Mouse (Mus musculus): ENCODE measurements around the gene Lck. TPM values are rescaled to one million over a fixed set of nuclear protein-coding genes. Genes with fewer than 3 reads are reported as not detected.
"Not testable (repeated sequence)": the region's sequence is repeated elsewhere in the genome, so short reads cannot be mapped to it uniquely, and the experiment has no call there.

Gene Lck
- polyA plus RNA-seq, 1 experiment from 2014 or later, result 7.6 TPM

GRCm38 (mm10) chr4:129563718-129564117 lies 9.7 kb downstream of the Lck start:
- Histone ChIP-seq H3K4me1 (no peaks in the 10 kb centered on the region), H3K4me2 (no peak overlapping the region), H3K9me3 (replicated peaks) (no peaks in the 10 kb centered on the region), H3K36me3 (ENCODE audit: poor library complexity, severe bottlenecking) (no peaks in the 10 kb centered on the region), H3K9ac (no peak overlapping the region), H3K4me3 (no peak overlapping the region), H3K27me3 (no peaks in the 10 kb centered on the region), H3K27ac (no peak overlapping the region)
- no peak for ATAC-seq
- 86% methylated on average over 8 of the region's 8 CpGs for WGBS

GRCm38 (mm10) chr4:129561184-129561583 lies 12.3 kb downstream of the Lck start:
- Histone ChIP-seq H3K4me2 (no peak overlapping the region), H3K4me3 (no peak overlapping the region), H3K4me1 (peaks cover 4% of the 10 kb centered on the region; the same call in 1 of the 2 replicates), H3K9me3 (replicated peaks) (no peaks in the 10 kb centered on the region), H3K27me3 (no peaks in the 10 kb centered on the region), H3K9ac (no peak overlapping the region), H3K36me3 (ENCODE audit: poor library complexity, severe bottlenecking) (no peaks in the 10 kb centered on the region), H3K27ac (no peak overlapping the region)
- WGBS, result 93% methylated on average over 5 of the region's 5 CpGs
- ATAC-seq, result no peak

- Histone ChIP-seq H3K9ac (no peak overlapping the region), H3K36me3 (ENCODE audit: poor library complexity, severe bottlenecking) (no peaks in the 10 kb centered on the region), H3K27ac (no peak overlapping the region), H3K4me2 (no peak overlapping the region), H3K9me3 (replicated peaks) (no peaks in the 10 kb centered on the region), H3K4me3 (no peak overlapping the region), H3K27me3 (no peaks in the 10 kb centered on the region), H3K4me1 (peaks cover 12% of the 10 kb centered on the region; the same call in 1 of the 2 replicates)
- 90% methylated on average over 12 of the region's 12 CpGs for WGBS
- ATAC-seq, result no peak
Observed at GRCm38 (mm10) chr4:129558321-129558955, 15.0 kb downstream of the Lck start.

GRCm38 (mm10) chr4:129557256-129557808 lies 16.1 kb downstream of the Lck start:
- no peak for ATAC-seq
- no peaks in the 10 kb centered on the region for H3K36me3 ChIP-seq (ENCODE audit: poor library complexity, severe bottlenecking)
- no peak overlapping the region for H3K27ac ChIP-seq
- no peak overlapping the region for H3K4me3 ChIP-seq
- 89% methylated on average over 9 of the region's 9 CpGs for WGBS
- H3K9me3 ChIP-seq (replicated peaks), result no peaks in the 10 kb centered on the region
- H3K9ac ChIP-seq, result no peak overlapping the region
- peak overlapping the region; percentile 81 for H3K4me2 ChIP-seq
- H3K4me1 ChIP-seq, result peaks cover 12% of the 10 kb centered on the region; the same call in 1 of the 2 replicates
- no peaks in the 10 kb centered on the region for H3K27me3 ChIP-seq

GRCm38 (mm10) chr4:129556532-129557223 lies 16.8 kb downstream of the Lck start:
- Histone ChIP-seq H3K9ac (peak overlapping the region; percentile 65), H3K36me3 (ENCODE audit: poor library complexity, severe bottlenecking) (no peaks in the 10 kb centered on the region), H3K4me3 (peak overlapping the region; percentile 47), H3K27ac (no peak overlapping the region), H3K27me3 (no peaks in the 10 kb centered on the region), H3K9me3 (replicated peaks) (no peaks in the 10 kb centered on the region), H3K4me2 (peak overlapping the region; percentile 81), H3K4me1 (peaks cover 12% of the 10 kb centered on the region; the same call in 1 of the 2 replicates)
- ATAC-seq, result peak; percentile 89
- WGBS, result 8% methylated on average over 33 of the region's 33 CpGs

- under 1% methylated on average over 24 of the region's 24 CpGs for whole genome bisulfite sequencing
- H3K9ac ChIP-seq, result peak overlapping the region; percentile 65
- no peak overlapping the region for H3K27ac ChIP-seq
- H3K4me3 ChIP-seq, result peak overlapping the region; percentile 47
- H3K4me2 ChIP-seq, result peak overlapping the region; percentile 81
- H3K9me3 ChIP-seq (replicated peaks), result no peaks in the 10 kb centered on the region
- ATAC-seq, result peak; percentile 64
- peaks cover 12% of the 10 kb centered on the region; the same call in 1 of the 2 replicates for H3K4me1 ChIP-seq
- H3K36me3 ChIP-seq (ENCODE audit: poor library complexity, severe bottlenecking), result no peaks in the 10 kb centered on the region
- no peaks in the 10 kb centered on the region for H3K27me3 ChIP-seq
Observed at GRCm38 (mm10) chr4:129555862-129556531, 17.4 kb downstream of the Lck start.

- peak overlapping the region; percentile 47 for H3K4me3 ChIP-seq
- H3K36me3 ChIP-seq (ENCODE audit: poor library complexity, severe bottlenecking), result no peaks in the 10 kb centered on the region
- peaks cover 12% of the 10 kb centered on the region; the same call in 1 of the 2 replicates for H3K4me1 ChIP-seq
- peak; percentile 31; the same call in 1 of the 2 replicates for ATAC-seq
- H3K9me3 ChIP-seq (replicated peaks), result no peaks in the 10 kb centered on the region
- H3K4me2 ChIP-seq, result peak overlapping the region; percentile 81
- no peaks in the 10 kb centered on the region for H3K27me3 ChIP-seq
- peak overlapping the region; percentile 65 for H3K9ac ChIP-seq
- 2% methylated on average over 16 of the region's 16 CpGs for WGBS
- H3K27ac ChIP-seq, result no peak overlapping the region
Observed at GRCm38 (mm10) chr4:129555421-129555861, 18.0 kb downstream of the Lck start.

GRCm38 (mm10) chr4:129554512-129554911 lies 18.9 kb downstream of the Lck start:
- not testable (repeated sequence) for ATAC-seq; H3K4me2 ChIP-seq; H3K27ac ChIP-seq; H3K9me3 ChIP-seq (replicated peaks); H3K27me3 ChIP-seq; H3K4me3 ChIP-seq; H3K9ac ChIP-seq; H3K36me3 ChIP-seq (ENCODE audit: poor library complexity, severe bottlenecking)
- 82% methylated on average over 6 of the region's 6 CpGs for WGBS
- peaks cover 12% of the 10 kb centered on the region; the same call in 1 of the 2 replicates for H3K4me1 ChIP-seq

GRCm38 (mm10) chr4:129550295-129550694 lies 23.1 kb downstream of the Lck start:
- ATAC-seq, result no peak
- Histone ChIP-seq H3K9ac (no peak overlapping the region), H3K27ac (no peak overlapping the region), H3K27me3 (no peaks in the 10 kb centered on the region), H3K4me3 (no peak overlapping the region), H3K4me2 (no peak overlapping the region), H3K4me1 (no peaks in the 10 kb centered on the region), H3K9me3 (replicated peaks) (no peaks in the 10 kb centered on the region), H3K36me3 (ENCODE audit: poor library complexity, severe bottlenecking) (no peaks in the 10 kb centered on the region)
- 67% methylated on average over 1 of the region's 1 CpGs for WGBS

GRCm38 (mm10) chr4:129549306-129549705 lies 24.1 kb downstream of the Lck start:
- ATAC-seq, result no peak
- no peaks in the 10 kb centered on the region for H3K4me1 ChIP-seq
- H3K9me3 ChIP-seq (replicated peaks), result no peaks in the 10 kb centered on the region
- H3K27ac ChIP-seq, result no peak overlapping the region
- H3K27me3 ChIP-seq, result no peaks in the 10 kb centered on the region
- no peak overlapping the region for H3K4me2 ChIP-seq
- H3K4me3 ChIP-seq, result no peak overlapping the region
- WGBS, result 89% methylated on average over 2 of the region's 2 CpGs
- no peaks in the 10 kb centered on the region for H3K36me3 ChIP-seq (ENCODE audit: poor library complexity, severe bottlenecking)
- H3K9ac ChIP-seq, result no peak overlapping the region

GRCm38 (mm10) chr4:129547631-129548030 lies 25.8 kb downstream of the Lck start:
- not testable (repeated sequence) for H3K9me3 ChIP-seq (replicated peaks); H3K4me1 ChIP-seq; H3K9ac ChIP-seq; H3K36me3 ChIP-seq (ENCODE audit: poor library complexity, severe bottlenecking); H3K4me3 ChIP-seq; H3K4me2 ChIP-seq; ATAC-seq; H3K27ac ChIP-seq; H3K27me3 ChIP-seq
- 88% methylated on average over 4 of the region's 4 CpGs for WGBS

GRCm38 (mm10) chr4:129544106-129544505 lies 29.3 kb downstream of the Lck start:
- 84% methylated on average over 4 of the region's 4 CpGs for WGBS
- H3K36me3 ChIP-seq (ENCODE audit: poor library complexity, severe bottlenecking), result peaks cover 11% of the 10 kb centered on the region
- ATAC-seq, result no peak
- no peak overlapping the region for H3K27ac ChIP-seq
- H3K9ac ChIP-seq, result no peak overlapping the region
- H3K4me2 ChIP-seq, result no peak overlapping the region
- no peaks in the 10 kb centered on the region for H3K27me3 ChIP-seq
- H3K4me1 ChIP-seq, result peaks cover 21% of the 10 kb centered on the region
- no peak overlapping the region for H3K4me3 ChIP-seq
- no peaks in the 10 kb centered on the region for H3K9me3 ChIP-seq (replicated peaks)

All from forebrain, embryonic 13.5 days (tissue).